Mouse (Mus musculus) midbrain, embryonic 16.5 days (tissue): Measurements from ENCODE around the gene Atxn7l2. TPM values are rescaled to one million over a fixed set of nuclear protein-coding genes. Genes with fewer than 3 reads are reported as not detected.
A peak's percentile ranks its signal among the peaks of the same experiment; 100 is the strongest.

ENCODE experiments used
- ATAC-seq: fragments of 200-750 bp; cut with Nextera tagmentation; 2 replicates; pipeline ENCODE4 v1.8.0; 2017; ENCODE audit warnings: moderate TSS enrichment
- H3K27ac ChIP-seq: fragments of 300-500 bp; sonication (generic); 2 replicates; pipeline ENCODE4 v1.5.1; 2014; ENCODE audit warnings: mild to moderate bottlenecking, low read length, mixed read lengths
- H3K27me3 ChIP-seq: fragments of 300-500 bp; sonication (generic); 2 replicates; pipeline ENCODE4 v1.6.1; 2014; ENCODE audit warnings: low read depth, low read length, mixed read lengths; ENCODE audit not compliant: control insufficient read depth, insufficient read depth
- H3K36me3 ChIP-seq: fragments of 300-500 bp; sonication (generic); 2 replicates; pipeline ENCODE4 v1.6.1; 2014; ENCODE audit warnings: mild to moderate bottlenecking, low read length, moderate library complexity, mixed read lengths; ENCODE audit not compliant: control insufficient read depth, insufficient read depth
- H3K4me1 ChIP-seq: fragments of 300-500 bp; sonication (generic); 2 replicates; pipeline ENCODE4 v1.6.1; 2014; ENCODE audit warnings: mild to moderate bottlenecking, low read length, mixed read lengths; ENCODE audit not compliant: control insufficient read depth, insufficient read depth
- H3K4me2 ChIP-seq: fragments of 300-500 bp; sonication (generic); 2 replicates; pipeline ENCODE4 v1.6.1; 2014; ENCODE audit warnings: mild to moderate bottlenecking, low read length, mixed read lengths
- H3K4me3 ChIP-seq: fragments of 300-500 bp; sonication (generic); 2 replicates; pipeline ENCODE4 v1.5.1; 2014; ENCODE audit warnings: low read depth, mild to moderate bottlenecking, low read length, moderate library complexity, mixed read lengths
- H3K9ac ChIP-seq: fragments of 300-500 bp; sonication (generic); 2 replicates; pipeline ENCODE4 v1.6.1; 2014; ENCODE audit warnings: low read depth, low read length, mixed read lengths
- H3K9me3 ChIP-seq: fragments of 300-500 bp; sonication (generic); replicated peaks from 2 replicates; pipeline ENCODE4 v1.6.1; 2014; ENCODE audit warnings: mild to moderate bottlenecking, low read length, mixed read lengths; ENCODE audit not compliant: control insufficient read depth, poor library complexity, severe bottlenecking
- WGBS: fragments of 180-500 bp; shearing (Covaris S2); extraction: QIAGEN DNeasy Blood & Tissue Kit; methylation state at CpG from one replicate; pipeline ENCODE4 v1.1.7; 2014; 5-methylcytosine and 5-hydroxymethylcytosine counted together
- polyA plus RNA-seq: library from polyadenylated mRNA; unstranded; fragments of >200 nt; fragmentation: Nextera tagmentation; extraction: Ambion mirVana; gene quantifications from 2 replicates; pipeline ENCODE4 v1.2.1, GENCODE M21; 2015

The Atxn7l2 gene
- polyA plus RNA-seq, 1 experiment from 2014 or later, result 23.0 TPM

- Histone ChIP-seq H3K9ac (no peak overlapping the region), H3K27me3 (peaks cover 33% of the 10 kb centered on the region), H3K9me3 (no peaks in the 10 kb centered on the region), H3K4me1 (peaks cover 10% of the 10 kb centered on the region), H3K4me3 (no peak overlapping the region), H3K27ac (no peak overlapping the region), H3K4me2 (no peak overlapping the region), H3K36me3 (no peaks in the 10 kb centered on the region)
- WGBS, result 85% methylated on average over 2 of the region's 2 CpGs
- ATAC-seq, result no peak
These were observed 16.8 kb upstream of the Atxn7l2 start for GRCm38 (mm10) chr3:108227521-108227920.

DNA sequence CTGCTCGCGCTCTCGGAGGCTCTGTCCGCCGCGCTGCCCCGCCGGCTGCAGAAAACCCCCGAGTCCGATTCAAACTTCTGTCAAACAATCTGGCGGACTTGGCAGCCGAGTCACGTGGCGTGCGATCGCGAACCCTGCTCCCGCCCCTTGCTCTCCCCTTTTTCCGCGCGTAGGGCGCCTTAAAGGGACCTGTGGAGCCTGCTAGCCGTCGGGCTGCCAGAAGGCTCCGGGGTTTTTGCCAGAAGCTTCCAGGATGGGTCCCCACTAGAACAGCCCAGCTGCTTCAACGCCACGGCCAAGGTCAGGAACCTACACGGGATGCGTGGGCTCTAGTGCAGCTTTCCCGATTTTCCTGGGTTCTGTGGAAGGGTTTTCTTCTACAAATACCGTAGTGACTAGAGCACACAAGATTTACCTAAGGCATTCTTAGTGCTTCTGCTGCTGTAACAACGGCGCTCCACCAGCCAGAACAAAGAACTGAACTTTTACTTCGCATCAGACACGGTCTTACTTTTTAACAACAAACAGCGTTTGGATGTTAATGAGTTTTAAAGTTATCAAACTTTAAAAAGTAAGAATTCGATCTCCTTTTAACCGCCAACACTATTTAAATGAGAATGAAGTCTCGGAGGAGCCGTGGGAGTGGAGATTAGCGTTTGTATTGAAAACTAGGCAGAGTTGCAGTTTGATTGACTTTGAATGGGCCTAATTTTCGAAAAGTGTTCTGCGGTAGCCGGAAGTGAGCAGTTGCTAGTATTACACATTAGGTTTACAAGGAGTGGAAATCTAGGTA lies 16.0 kb upstream of the Atxn7l2 start, which contains the start of gene Sypl2:
TSS of gene Sypl2 (minus strand) at position 91 of the 793 bp plus-strand sequence.
- H3K9me3 ChIP-seq, result no peaks in the 10 kb centered on the region
- peak within 1 kb of the TSS; percentile 41 for H3K4me3 ChIP-seq
- WGBS, result under 1% methylated on average over 41 of the region's 44 CpGs
- no peak for ATAC-seq
- H3K36me3 ChIP-seq, result no peaks in the 10 kb centered on the region
- H3K27me3 ChIP-seq, result peaks cover 33% of the 10 kb centered on the region
- H3K4me2 ChIP-seq, result peak within 1 kb of the TSS; percentile 68
- no peak within 1 kb of the TSS for H3K27ac ChIP-seq
- H3K4me1 ChIP-seq, result peaks cover 10% of the 10 kb centered on the region
- H3K9ac ChIP-seq, result peak within 1 kb of the TSS; percentile 32; the same call in 1 of the 2 replicates

DNA sequence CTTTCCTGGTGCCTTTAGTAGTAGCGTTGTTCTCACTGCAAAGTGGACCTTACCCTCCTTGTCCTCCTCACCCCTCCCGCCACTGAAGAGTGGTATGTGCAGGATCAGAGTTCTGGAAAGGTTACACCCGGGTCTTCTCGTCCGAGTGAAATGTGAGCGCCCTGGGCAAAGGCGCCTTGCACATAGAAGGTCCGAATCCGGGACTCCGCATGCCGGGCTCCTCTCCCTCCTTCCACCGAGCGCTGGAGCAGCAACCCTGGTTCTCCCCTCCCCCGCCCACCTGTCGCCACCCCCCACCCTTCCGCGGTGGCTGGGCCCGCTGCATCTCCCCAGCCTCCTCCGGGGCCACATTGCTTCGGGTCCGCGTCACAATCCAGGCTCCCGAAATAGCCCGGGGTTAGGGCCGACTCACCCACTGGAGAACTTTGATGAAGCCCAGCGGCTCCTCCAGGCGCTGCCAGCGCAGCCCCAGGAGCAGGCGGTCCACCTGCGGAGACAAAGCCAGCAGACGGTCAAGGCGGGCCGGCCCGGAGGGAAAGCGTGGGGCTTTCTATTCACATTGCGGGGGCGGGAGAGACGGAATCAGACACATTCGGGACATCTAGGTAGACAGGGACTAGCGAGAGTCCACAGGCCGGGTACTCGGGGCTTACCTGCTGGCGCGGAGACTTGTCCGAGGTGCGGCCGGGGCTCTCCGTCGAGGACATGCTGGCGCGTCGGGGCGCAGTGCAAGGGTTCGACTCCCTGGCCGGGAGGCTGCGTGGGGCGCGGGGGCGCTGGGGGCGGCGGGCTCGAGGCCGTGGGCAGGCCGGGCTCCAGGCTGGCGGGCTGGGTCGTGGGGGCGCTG lies 15.2 kb upstream of the Atxn7l2 start:
- peak overlapping the region; percentile 41 for H3K4me3 ChIP-seq
- peak overlapping the region; percentile 32; the same call in 1 of the 2 replicates for H3K9ac ChIP-seq
- no peaks in the 10 kb centered on the region for H3K36me3 ChIP-seq
- H3K27ac ChIP-seq, result no peak overlapping the region
- no peaks in the 10 kb centered on the region for H3K9me3 ChIP-seq
- 4% methylated on average over 58 of the region's 67 CpGs for WGBS
- peak overlapping the region; percentile 68 for H3K4me2 ChIP-seq
- 0 out of 2 replicates have a peak, but pooled peaks have one; percentile 21 for ATAC-seq
- H3K4me1 ChIP-seq, result peaks cover 10% of the 10 kb centered on the region
- H3K27me3 ChIP-seq, result peaks cover 33% of the 10 kb centered on the region

GRCm38 (mm10) chr3:108220661-108221060 lies 9.9 kb upstream of the Atxn7l2 start:
- Histone ChIP-seq H3K4me2 (no peak overlapping the region), H3K4me3 (no peak overlapping the region), H3K4me1 (no peaks in the 10 kb centered on the region), H3K9me3 (no peaks in the 10 kb centered on the region), H3K27ac (no peak overlapping the region), H3K27me3 (peaks cover 13% of the 10 kb centered on the region), H3K9ac (no peak overlapping the region), H3K36me3 (no peaks in the 10 kb centered on the region)
- 81% methylated on average over 3 of the region's 3 CpGs for WGBS
- no peak for ATAC-seq

GRCm38 (mm10) chr3:108214734-108215133 lies 4.0 kb upstream of the Atxn7l2 start:
- Histone ChIP-seq H3K9me3 (no peaks in the 10 kb centered on the region), H3K4me2 (no peak overlapping the region), H3K36me3 (no peaks in the 10 kb centered on the region), H3K27ac (no peak overlapping the region), H3K4me3 (no peak overlapping the region), H3K4me1 (peaks cover 10% of the 10 kb centered on the region), H3K27me3 (no peaks in the 10 kb centered on the region), H3K9ac (no peak overlapping the region)
- WGBS, result 23% methylated on average over 5 of the region's 5 CpGs
- no peak for ATAC-seq

DNA sequence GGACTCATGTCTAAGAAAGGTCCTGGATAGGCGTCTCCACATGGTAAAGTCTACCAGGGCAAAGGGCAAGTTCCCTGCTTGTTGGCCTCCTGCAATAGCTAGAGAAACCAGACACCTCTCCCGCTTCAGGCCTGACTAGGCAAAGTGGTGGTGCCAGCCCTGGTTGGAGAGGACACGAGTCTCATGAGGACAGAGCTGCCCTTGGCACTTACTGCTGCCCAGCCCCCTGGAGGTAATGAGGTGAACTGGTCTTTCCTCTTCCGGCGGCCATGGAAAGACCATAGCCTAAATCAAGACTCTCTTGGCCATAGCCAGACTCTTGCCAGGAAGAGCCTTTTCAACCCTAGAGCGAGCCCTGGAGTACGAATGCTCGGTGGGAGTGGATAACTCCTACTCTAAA lies 1.7 kb upstream of the Atxn7l2 start:
- WGBS, result 92% methylated on average over 8 of the region's 8 CpGs
- Histone ChIP-seq H3K36me3 (peaks cover 4% of the 10 kb centered on the region; the same call in 1 of the 2 replicates), H3K4me3 (no peak overlapping the region), H3K27me3 (no peaks in the 10 kb centered on the region), H3K27ac (peak overlapping the region; percentile 11; the same call in 1 of the 2 replicates), H3K4me1 (peaks cover 21% of the 10 kb centered on the region), H3K4me2 (no peak overlapping the region), H3K9me3 (no peaks in the 10 kb centered on the region), H3K9ac (no peak overlapping the region)
- no peak for ATAC-seq

- H3K4me3 ChIP-seq, result peak overlapping the region; percentile 50
- H3K27ac ChIP-seq, result peak overlapping the region; percentile 96
- peak overlapping the region; percentile 70 for H3K4me2 ChIP-seq
- 76% methylated on average over 6 of the region's 6 CpGs for WGBS
- no peaks in the 10 kb centered on the region for H3K9me3 ChIP-seq
- no peak for ATAC-seq
- no peaks in the 10 kb centered on the region for H3K27me3 ChIP-seq
- H3K9ac ChIP-seq, result no peak overlapping the region
- H3K4me1 ChIP-seq, result peaks cover 21% of the 10 kb centered on the region
- H3K36me3 ChIP-seq, result peaks cover 6% of the 10 kb centered on the region; the same call in 1 of the 2 replicates
These were observed 1.1 kb upstream of the Atxn7l2 start for GRCm38 (mm10) chr3:108211845-108212244.

GRCm38 (mm10) chr3:108209946-108210770 lies 576 bp downstream of the Atxn7l2 start:
- peak overlapping the region; percentile 78 for H3K4me2 ChIP-seq
- H3K36me3 ChIP-seq, result peaks cover 19% of the 10 kb centered on the region
- H3K9ac ChIP-seq, result peak overlapping the region; percentile 79
- no peaks in the 10 kb centered on the region for H3K27me3 ChIP-seq
- H3K9me3 ChIP-seq, result no peaks in the 10 kb centered on the region
- under 1% methylated on average over 62 of the region's 72 CpGs for WGBS
- ATAC-seq, result peak; percentile 95
- H3K4me1 ChIP-seq, result peaks cover 21% of the 10 kb centered on the region
- H3K4me3 ChIP-seq, result peak overlapping the region; percentile 50
- H3K27ac ChIP-seq, result peak overlapping the region; percentile 96
